Mouse (Mus musculus) hindbrain, embryonic 10.5 days (tissue): ENCODE measurements around the gene Med27. TPM values are rescaled to one million over a fixed set of nuclear protein-coding genes. Genes with fewer than 3 reads are reported as not detected.

Experiments used
- DNase-seq: peaks from one replicate; pipeline ENCODE4 v3.0.0-alpha.2; 2017; ENCODE audit warnings: low spot score
- H3K27ac ChIP-seq: fragments of 300-500 bp; sonication (generic); 2 replicates; pipeline ENCODE4 v1.5.1; 2016; ENCODE audit warnings: mild to moderate bottlenecking, moderate library complexity
- H3K27me3 ChIP-seq: fragments of 300-500 bp; sonication (generic); 2 replicates; pipeline ENCODE4 v1.6.1; 2016; ENCODE audit warnings: mild to moderate bottlenecking; ENCODE audit not compliant: poor library complexity, insufficient read depth, severe bottlenecking
- H3K36me3 ChIP-seq: fragments of 300-500 bp; sonication (generic); 2 replicates; pipeline ENCODE4 v1.6.1; 2016; ENCODE audit warnings: mild to moderate bottlenecking, moderate library complexity
- H3K4me1 ChIP-seq: fragments of 300-500 bp; sonication (generic); replicated peaks from 2 replicates; pipeline ENCODE4 v1.6.1; 2016; ENCODE audit warnings: mild to moderate bottlenecking
- H3K4me3 ChIP-seq: fragments of 300-500 bp; sonication (generic); 2 replicates; pipeline ENCODE4 v1.5.1; 2016; ENCODE audit warnings: mild to moderate bottlenecking, moderate library complexity
- H3K9me3 ChIP-seq: fragments of 300-500 bp; sonication (generic); 2 replicates; pipeline ENCODE4 v1.6.1; 2016; ENCODE audit warnings: mild to moderate bottlenecking, moderate library complexity
- WGBS: fragments of 180-500 bp; shearing (Covaris S2); methylation state at CpG from one replicate; pipeline ENCODE4 v1.1.7; 2016; 5-methylcytosine and 5-hydroxymethylcytosine counted together
- polyA plus RNA-seq: library from polyadenylated mRNA; unstranded; fragments of >200 nt; fragmentation: Nextera tagmentation; extraction: Ambion mirVana; gene quantifications from 2 replicates; pipeline ENCODE4 v1.2.1, GENCODE M21; 2016

Gene Med27
- polyA plus RNA-seq = 66.7 and 70.2 TPM in 2 replicates

- 1% methylated on average over 41 of the region's 41 CpGs for WGBS
- Histone ChIP-seq H3K9me3 (no peaks in the 10 kb centered on the region), H3K36me3 (peaks cover 21% of the 10 kb centered on the region), H3K4me1 (peaks cover 15% of the 10 kb centered on the region), H3K4me3 (peak within 1 kb of the TSS; percentile 78), H3K27me3 (no peaks in the 10 kb centered on the region), H3K27ac (peak within 1 kb of the TSS; percentile 86)
- DNase-seq = peak; percentile 96
Measured at GRCm38 (mm10) chr2:29346629-29347271, at the start of gene Med27. Gene Med27, plus strand, starts transcription at chr2:29346819.

DNA sequence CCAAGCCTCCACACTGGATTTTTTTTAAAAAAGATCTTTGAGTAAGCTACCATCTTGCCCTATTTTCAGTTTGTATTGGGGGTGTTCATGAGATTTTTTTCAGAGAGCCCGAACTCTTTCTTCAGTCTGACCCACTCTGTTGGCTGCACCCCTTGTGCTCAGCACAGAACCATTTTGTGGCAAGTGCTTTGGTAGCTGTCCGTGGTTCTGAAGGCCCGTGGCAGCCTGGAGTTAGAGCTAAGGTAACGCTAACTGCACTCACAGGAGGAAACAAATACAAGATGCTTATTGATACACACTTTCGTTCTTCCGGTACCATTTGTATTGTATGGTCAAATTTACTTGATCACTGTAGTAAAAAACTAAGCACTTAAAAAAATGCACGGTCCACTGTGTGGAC lies 36.7 kb upstream of the Med27 start:
- Histone ChIP-seq H3K4me1 (no peaks in the 10 kb centered on the region), H3K36me3 (no peaks in the 10 kb centered on the region), H3K4me3 (no peak overlapping the region), H3K27ac (no peak overlapping the region), H3K27me3 (no peaks in the 10 kb centered on the region; the same call in 1 of the 2 replicates), H3K9me3 (no peaks in the 10 kb centered on the region)
- peak; percentile 44 for DNase-seq
- 47% methylated on average over 7 of the region's 7 CpGs for WGBS

DNA sequence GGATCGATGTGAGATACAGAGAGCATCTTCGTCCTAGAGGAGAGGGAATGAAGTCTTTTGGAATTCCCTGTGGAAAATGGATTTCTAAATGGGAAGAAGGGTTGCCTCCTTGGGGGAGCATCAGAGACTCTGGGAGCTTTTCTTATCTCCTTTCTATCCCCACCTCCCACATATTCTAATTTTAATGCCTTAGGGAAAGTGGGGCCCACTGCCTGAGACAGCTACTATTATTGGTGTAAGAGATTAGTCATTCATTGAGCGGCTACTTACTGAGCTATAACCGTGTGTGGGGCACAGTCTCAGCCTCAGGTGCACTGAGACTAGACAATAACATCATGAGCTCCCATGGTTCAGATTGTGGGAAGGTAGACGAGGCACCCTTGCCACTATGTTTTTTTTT lies 34.6 kb upstream of the Med27 start:
- no peaks in the 10 kb centered on the region; the same call in 1 of the 2 replicates for H3K27me3 ChIP-seq
- no peaks in the 10 kb centered on the region for H3K9me3 ChIP-seq
- 87% methylated on average over 5 of the region's 5 CpGs for WGBS

DNA sequence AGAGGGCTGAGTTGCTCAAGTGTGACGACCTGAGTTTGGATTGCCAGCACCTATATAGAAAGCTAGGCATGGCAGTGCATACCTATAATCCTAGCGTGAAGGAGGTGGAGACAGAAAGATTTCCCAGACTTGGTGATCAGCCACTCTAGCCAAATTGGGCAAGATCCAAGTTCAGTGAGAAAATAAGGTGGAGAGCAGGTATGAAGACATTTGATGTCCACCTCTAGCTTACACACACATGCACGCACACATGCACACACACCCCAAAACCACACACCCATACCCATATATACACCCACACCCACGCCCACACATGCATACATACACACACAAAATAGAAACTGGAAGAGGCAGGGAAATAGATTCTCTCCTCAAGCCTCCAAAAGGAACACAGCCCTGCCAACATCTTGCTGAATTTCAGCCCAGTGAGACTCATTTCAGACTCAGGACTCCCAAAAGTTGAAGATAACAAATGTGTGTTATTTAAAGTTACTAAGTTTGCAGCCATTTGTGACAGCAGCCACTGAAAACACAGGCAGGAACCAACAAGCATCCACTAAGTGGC lies 28.6 kb upstream of the Med27 start:
- Histone ChIP-seq H3K27ac (no peak overlapping the region), H3K4me1 (no peaks in the 10 kb centered on the region)
- 83% methylated on average over 4 of the region's 4 CpGs for WGBS

More for the DNA sequence above, 34.6 kb upstream of the Med27 start:
- Histone ChIP-seq H3K36me3 (no peaks in the 10 kb centered on the region), H3K4me3 (no peak overlapping the region), H3K27ac (no peak overlapping the region), H3K4me1 (no peaks in the 10 kb centered on the region)
- DNase-seq = no peak

GRCm38 (mm10) chr2:29318596-29318995 lies 28.0 kb upstream of the Med27 start:
- Histone ChIP-seq H3K9me3 (no peaks in the 10 kb centered on the region), H3K4me1 (no peaks in the 10 kb centered on the region), H3K36me3 (no peaks in the 10 kb centered on the region), H3K4me3 (no peak overlapping the region), H3K27ac (no peak overlapping the region), H3K27me3 (no peaks in the 10 kb centered on the region)
- 95% methylated on average over 3 of the region's 3 CpGs for WGBS
- no peak for DNase-seq

More for the DNA sequence above, 28.6 kb upstream of the Med27 start:
- no peak for DNase-seq
- no peaks in the 10 kb centered on the region for H3K9me3 ChIP-seq
- no peak overlapping the region for H3K4me3 ChIP-seq
- H3K27me3 ChIP-seq = no peaks in the 10 kb centered on the region
- H3K36me3 ChIP-seq = no peaks in the 10 kb centered on the region

GRCm38 (mm10) chr2:29320229-29320751 lies 26.3 kb upstream of the Med27 start:
- H3K4me1 ChIP-seq = no peaks in the 10 kb centered on the region
- H3K27ac ChIP-seq = no peak overlapping the region
- no peaks in the 10 kb centered on the region for H3K9me3 ChIP-seq
- H3K36me3 ChIP-seq = no peaks in the 10 kb centered on the region
- 78% methylated on average over 11 of the region's 11 CpGs for WGBS
- DNase-seq = no peak
- no peaks in the 10 kb centered on the region for H3K27me3 ChIP-seq
- H3K4me3 ChIP-seq = no peak overlapping the region

GRCm38 (mm10) chr2:29320780-29321179 lies 25.8 kb upstream of the Med27 start:
- Histone ChIP-seq H3K36me3 (no peaks in the 10 kb centered on the region), H3K9me3 (no peaks in the 10 kb centered on the region), H3K4me3 (no peak overlapping the region), H3K27ac (no peak overlapping the region), H3K4me1 (no peaks in the 10 kb centered on the region), H3K27me3 (no peaks in the 10 kb centered on the region)
- DNase-seq = no peak
- 84% methylated on average over 6 of the region's 6 CpGs for WGBS

- no peak overlapping the region for H3K27ac ChIP-seq
- H3K27me3 ChIP-seq = no peaks in the 10 kb centered on the region
- no peaks in the 10 kb centered on the region for H3K4me1 ChIP-seq
- no peaks in the 10 kb centered on the region for H3K36me3 ChIP-seq
- H3K4me3 ChIP-seq = no peak overlapping the region
- H3K9me3 ChIP-seq = no peaks in the 10 kb centered on the region
- no peak for DNase-seq
- 85% methylated on average over 2 of the region's 2 CpGs for WGBS
Measured at GRCm38 (mm10) chr2:29324456-29324855, 22.2 kb upstream of the Med27 start.

DNA sequence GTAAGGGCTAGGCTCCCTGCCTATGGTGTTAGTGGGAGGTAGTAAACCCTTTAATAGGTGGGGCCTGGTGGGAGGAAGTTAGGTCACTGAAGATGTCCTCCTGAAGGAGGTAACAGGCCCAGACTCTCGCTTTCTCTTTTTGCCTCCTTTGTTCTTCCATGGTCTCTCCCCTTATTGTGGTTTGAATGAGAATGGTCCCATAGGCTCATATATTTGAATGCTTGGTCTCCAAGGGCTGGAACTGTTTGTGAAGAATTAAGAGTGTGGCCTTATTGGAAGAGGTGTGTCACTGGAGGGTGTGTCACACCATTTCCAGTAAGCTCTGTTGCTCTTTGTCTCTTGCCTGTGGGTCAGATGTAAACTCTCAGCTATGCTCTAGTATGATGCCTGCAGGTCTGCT lies 16.1 kb upstream of the Med27 start:
- Histone ChIP-seq H3K36me3 (no peaks in the 10 kb centered on the region), H3K9me3 (no peaks in the 10 kb centered on the region), H3K4me1 (no peaks in the 10 kb centered on the region), H3K27ac (no peak overlapping the region), H3K27me3 (no peaks in the 10 kb centered on the region), H3K4me3 (no peak overlapping the region)
- no peak for DNase-seq
- 88% methylated on average over 1 of the region's 1 CpGs for WGBS

DNA sequence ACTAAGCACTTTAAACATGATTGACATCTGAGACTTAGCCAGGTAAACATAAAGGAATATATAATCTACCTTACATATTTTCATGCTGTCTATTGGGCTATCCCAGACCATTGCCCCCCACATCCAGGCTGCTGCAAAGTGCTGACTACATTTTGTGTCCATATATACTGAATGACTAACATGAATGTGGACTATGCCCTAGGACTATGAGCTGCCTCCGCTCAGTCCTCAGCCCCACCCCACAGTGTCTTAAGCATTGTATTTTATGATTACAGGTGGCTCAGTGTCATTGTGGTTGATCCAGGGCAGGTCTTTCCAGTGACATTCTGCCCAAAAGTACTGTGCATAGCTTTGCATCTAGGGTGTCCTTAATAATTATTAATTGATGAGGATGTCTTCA lies 8.2 kb upstream of the Med27 start:
- Histone ChIP-seq H3K9me3 (no peaks in the 10 kb centered on the region), H3K36me3 (no peaks in the 10 kb centered on the region), H3K27ac (no peak overlapping the region), H3K4me3 (no peak overlapping the region), H3K4me1 (no peaks in the 10 kb centered on the region), H3K27me3 (no peaks in the 10 kb centered on the region)
- DNase-seq = no peak
- WGBS = 97% methylated on average over 1 of the region's 1 CpGs

- DNase-seq = no peak
- peaks cover 21% of the 10 kb centered on the region for H3K36me3 ChIP-seq
- H3K27me3 ChIP-seq = no peaks in the 10 kb centered on the region
- H3K27ac ChIP-seq = no peak overlapping the region
- 48% methylated on average over 9 of the region's 9 CpGs for WGBS
- H3K4me1 ChIP-seq = peaks cover 19% of the 10 kb centered on the region
- H3K4me3 ChIP-seq = no peak overlapping the region
- no peaks in the 10 kb centered on the region for H3K9me3 ChIP-seq
Measured at GRCm38 (mm10) chr2:29358696-29359375, 12.2 kb downstream of the Med27 start.

GRCm38 (mm10) chr2:29360956-29361355 lies 14.3 kb downstream of the Med27 start:
- WGBS = 73% methylated on average over 3 of the region's 3 CpGs
- no peak for DNase-seq
- peaks cover 25% of the 10 kb centered on the region for H3K4me1 ChIP-seq
- H3K36me3 ChIP-seq = peaks cover 15% of the 10 kb centered on the region
- no peak overlapping the region for H3K4me3 ChIP-seq
- H3K27me3 ChIP-seq = no peaks in the 10 kb centered on the region
- no peaks in the 10 kb centered on the region for H3K9me3 ChIP-seq
- no peak overlapping the region for H3K27ac ChIP-seq
